Mouse (Mus musculus) small intestine, adult 2 months (tissue): ENCODE data around the gene Cnot6. TPM values are rescaled to one million over a fixed set of nuclear protein-coding genes. Genes with fewer than 3 reads are reported as not detected.

Experiments used
- H3K27ac ChIP-seq: fragments of 200-500 bp; 2 replicates; pipeline ENCODE4 v1.5.1; 2012; ENCODE audit warnings: low read depth, low read length, control low read depth, inconsistent platforms; ENCODE audit not compliant: insufficient read depth
- H3K27me3 ChIP-seq: fragments of 200-500 bp; 2 replicates; pipeline ENCODE4 v1.6.1; 2012; ENCODE audit warnings: mild to moderate bottlenecking, moderate library complexity, low read length, inconsistent platforms; ENCODE audit not compliant: control insufficient read depth, insufficient read depth
- H3K36me3 ChIP-seq: fragments of 200-500 bp; 2 replicates; pipeline ENCODE4 v1.6.1; 2012; ENCODE audit warnings: mild to moderate bottlenecking, low read length, control low read depth, inconsistent platforms; ENCODE audit not compliant: control insufficient read depth, insufficient read depth
- H3K4me1 ChIP-seq: fragments of 200-500 bp; 2 replicates; pipeline ENCODE4 v1.6.1; 2012; ENCODE audit warnings: low read length, inconsistent platforms, mixed read lengths; ENCODE audit not compliant: control insufficient read depth, insufficient read depth, insufficient read length
- H3K4me3 ChIP-seq: fragments of 200-500 bp; 2 replicates; pipeline ENCODE4 v1.5.1; 2012; ENCODE audit warnings: low read depth, mild to moderate bottlenecking, control low read depth, inconsistent platforms, low read length, moderate library complexity
- CTCF ChIP-seq: fragments of 200-500 bp; IDR thresholded peaks from 2 replicates; pipeline ENCODE4 v1.5.1; 2012; ENCODE audit warnings: low read depth, mild to moderate bottlenecking, control low read depth, inconsistent platforms, low read length, moderate library complexity, mixed read lengths; ENCODE audit not compliant: insufficient replicate concordance, insufficient read length; ENCODE audit errors: extremely low read depth
- POLR2A ChIP-seq: fragments of 200-500 bp; IDR thresholded peaks from 2 replicates; pipeline ENCODE4 v1.6.1; 2012; ENCODE audit warnings: low read depth, mild to moderate bottlenecking, control low read depth, inconsistent platforms, low read length, moderate library complexity
- WGBS: fragments of 180-500 bp; shearing (Covaris S2); methylation state at CpG from one replicate; pipeline ENCODE4 v1.1.7; 2018; 5-methylcytosine and 5-hydroxymethylcytosine counted together
- polyA plus RNA-seq: library from polyadenylated mRNA; depleted of rRNA; stranded (reverse); fragments of >200 nt; gene quantifications from 2 replicates; pipeline ENCODE4 v1.2.3, GENCODE M21; 2012

Gene Cnot6
- polyA plus RNA-seq, 1 experiment = 5.1 TPM

GRCm38 (mm10) chr11:49696472-49696871 lies 16.1 kb downstream of the Cnot6 start:
- H3K27ac ChIP-seq = no peak overlapping the region
- peaks cover 22% of the 10 kb centered on the region for H3K36me3 ChIP-seq
- no peaks in the 10 kb centered on the region for H3K27me3 ChIP-seq
- no peak overlapping the region for H3K4me3 ChIP-seq
- TF ChIP-seq CTCF (no peak), POLR2A (no peak)
- 82% methylated on average over 2 of the region's 2 CpGs for WGBS
- H3K4me1 ChIP-seq = peaks cover 2% of the 10 kb centered on the region; the same call in 1 of the 2 replicates

- no peak overlapping the region for H3K4me3 ChIP-seq
Observed at GRCm38 (mm10) chr11:49695695-49696094, 16.8 kb downstream of the Cnot6 start.

GRCm38 (mm10) chr11:49695013-49695412 lies 17.5 kb downstream of the Cnot6 start:
- peaks cover 22% of the 10 kb centered on the region for H3K36me3 ChIP-seq
- 92% methylated on average over 3 of the region's 3 CpGs for WGBS

More at GRCm38 (mm10) chr11:49695695-49696094, 16.8 kb downstream of the Cnot6 start:
- Histone ChIP-seq H3K4me1 (peaks cover 2% of the 10 kb centered on the region; the same call in 1 of the 2 replicates), H3K27ac (no peak overlapping the region), H3K36me3 (peaks cover 18% of the 10 kb centered on the region), H3K27me3 (no peaks in the 10 kb centered on the region)
- TF ChIP-seq POLR2A = no peak
- TF ChIP-seq CTCF = no peak
- whole genome bisulfite sequencing = 70% methylated on average over 2 of the region's 2 CpGs

GRCm38 (mm10) chr11:49684237-49684973 lies 28.1 kb downstream of the Cnot6 start:
- no peaks in the 10 kb centered on the region for H3K4me1 ChIP-seq
- H3K27me3 ChIP-seq = no peaks in the 10 kb centered on the region
- H3K27ac ChIP-seq = no peak overlapping the region
- 96% methylated on average over 12 of the region's 12 CpGs for WGBS
- no peak for TF ChIP-seq CTCF
- no peak for TF ChIP-seq POLR2A
- H3K4me3 ChIP-seq = no peak overlapping the region
- H3K36me3 ChIP-seq = peaks cover 61% of the 10 kb centered on the region

More at GRCm38 (mm10) chr11:49695013-49695412, 17.5 kb downstream of the Cnot6 start:
- H3K27ac ChIP-seq = no peak overlapping the region
- H3K4me1 ChIP-seq = peaks cover 2% of the 10 kb centered on the region; the same call in 1 of the 2 replicates
- TF ChIP-seq POLR2A (no peak), CTCF (no peak)
- no peak overlapping the region for H3K4me3 ChIP-seq
- no peaks in the 10 kb centered on the region for H3K27me3 ChIP-seq

- no peaks in the 10 kb centered on the region for H3K27me3 ChIP-seq
- no peak overlapping the region for H3K4me3 ChIP-seq
- H3K36me3 ChIP-seq = peaks cover 25% of the 10 kb centered on the region
- WGBS = 81% methylated on average over 3 of the region's 3 CpGs
- TF ChIP-seq POLR2A (no peak), CTCF (no peak)
- H3K27ac ChIP-seq = no peak overlapping the region
- H3K4me1 ChIP-seq = no peaks in the 10 kb centered on the region
Observed at GRCm38 (mm10) chr11:49673433-49673832, 39.1 kb downstream of the Cnot6 start.

- Histone ChIP-seq H3K27me3 (no peaks in the 10 kb centered on the region), H3K36me3 (peaks cover 6% of the 10 kb centered on the region; the same call in 1 of the 2 replicates), H3K4me1 (peaks cover 6% of the 10 kb centered on the region; the same call in 1 of the 2 replicates), H3K4me3 (no peak overlapping the region), H3K27ac (no peak overlapping the region)
- WGBS = 58% methylated on average over 4 of the region's 4 CpGs
- TF ChIP-seq POLR2A (no peak), CTCF (no peak)
Observed at GRCm38 (mm10) chr11:49665462-49665861, 47.1 kb downstream of the Cnot6 start.

GRCm38 (mm10) chr11:49664262-49665140 lies 48.0 kb downstream of the Cnot6 start:
- H3K4me3 ChIP-seq = no peak overlapping the region
- no peak overlapping the region for H3K27ac ChIP-seq
- H3K4me1 ChIP-seq = peaks cover 6% of the 10 kb centered on the region; the same call in 1 of the 2 replicates
- 69% methylated on average over 12 of the region's 12 CpGs for WGBS
- H3K36me3 ChIP-seq = peaks cover 4% of the 10 kb centered on the region; the same call in 1 of the 2 replicates
- TF ChIP-seq CTCF = no peak
- TF ChIP-seq POLR2A = no peak
- H3K27me3 ChIP-seq = no peaks in the 10 kb centered on the region
